Mouse (Mus musculus) liver, embryonic 16.5 days (tissue): ENCODE results near the gene Atxn7l2. TPM values are rescaled to one million over a fixed set of nuclear protein-coding genes. Genes with fewer than 3 reads are reported as not detected.

Experiments
- ATAC-seq: fragments of 200-750 bp; cut with Nextera tagmentation; 2 replicates; pipeline ENCODE4 v1.8.0; 2017; ENCODE audit warnings: low read depth, mild to moderate bottlenecking, moderate number of reproducible peaks, moderate library complexity
- H3K27ac ChIP-seq: fragments of 300-500 bp; sonication (generic); 2 replicates; pipeline ENCODE4 v1.5.1; 2014; ENCODE audit warnings: mild to moderate bottlenecking, low read length
- H3K27me3 ChIP-seq: fragments of 300-500 bp; sonication (generic); 2 replicates; pipeline ENCODE4 v1.6.1; 2014; ENCODE audit warnings: low read depth, low read length, mixed read lengths; ENCODE audit not compliant: control insufficient read depth, insufficient read depth
- H3K36me3 ChIP-seq: fragments of 300-500 bp; sonication (generic); 2 replicates; pipeline ENCODE4 v1.6.1; 2014; ENCODE audit warnings: mild to moderate bottlenecking; ENCODE audit not compliant: control insufficient read depth, insufficient read depth
- H3K4me1 ChIP-seq: fragments of 300-500 bp; sonication (generic); 2 replicates; pipeline ENCODE4 v1.6.1; 2014; ENCODE audit warnings: low read depth, low read length, mixed read lengths; ENCODE audit not compliant: control insufficient read depth
- H3K4me2 ChIP-seq: fragments of 300-500 bp; sonication (generic); 2 replicates; pipeline ENCODE4 v1.6.1; 2014; ENCODE audit warnings: low read depth, low read length, mixed read lengths
- H3K4me3 ChIP-seq: fragments of 300-500 bp; sonication (generic); 2 replicates; pipeline ENCODE4 v1.5.1; 2014; ENCODE audit warnings: low read depth, mild to moderate bottlenecking, low read length
- H3K9ac ChIP-seq: fragments of 300-500 bp; sonication (generic); 2 replicates; pipeline ENCODE4 v1.6.1; 2014; ENCODE audit warnings: low read depth, low read length
- H3K9me3 ChIP-seq: fragments of 300-500 bp; sonication (generic); replicated peaks from 2 replicates; pipeline ENCODE4 v1.6.1; 2016; ENCODE audit warnings: low read length; ENCODE audit not compliant: control insufficient read depth
- WGBS: fragments of 180-500 bp; shearing (Covaris S2); extraction: QIAGEN DNeasy Blood & Tissue Kit; methylation state at CpG from one replicate; pipeline ENCODE4 v1.1.7; 2014; ENCODE audit not compliant: insufficient replicate concordance; 5-methylcytosine and 5-hydroxymethylcytosine counted together
- polyA plus RNA-seq: library from polyadenylated mRNA; unstranded; fragments of >200 nt; fragmentation: Nextera tagmentation; extraction: Ambion mirVana; gene quantifications from 2 replicates; pipeline ENCODE4 v1.2.1, GENCODE M21; 2015

The Atxn7l2 gene
- polyA plus RNA-seq, 1 experiment from 2014 or later, result 2.1 TPM

- Histone ChIP-seq H3K9me3 (no peaks in the 10 kb centered on the region), H3K27ac (no peak overlapping the region), H3K9ac (no peak overlapping the region), H3K4me2 (no peak overlapping the region), H3K27me3 (no peaks in the 10 kb centered on the region), H3K4me1 (peaks cover 7% of the 10 kb centered on the region), H3K4me3 (no peak overlapping the region), H3K36me3 (no peaks in the 10 kb centered on the region)
- ATAC-seq, result no peak
- WGBS, result 68% methylated on average over 3 of the region's 3 CpGs
Observed at GRCm38 (mm10) chr3:108152290-108152689, 58.4 kb downstream of the Atxn7l2 start.

Other genes starting within 250 kb of the Atxn7l2 start
- gene Gstm3, start 241.7 kb downstream of the Atxn7l2 start, polyA plus RNA-seq, result 13.9 and 16.3 TPM in 2 replicates
- gene Gstm2, start 224.5 kb downstream of the Atxn7l2 start, polyA plus RNA-seq, result 6.9 and 10.4 TPM in 2 replicates
- gene Gstm1, start 193.0 kb downstream of the Atxn7l2 start, polyA plus RNA-seq, result 376 and 435 TPM in 2 replicates
- 16.8 and 17.0 TPM in 2 replicates for gene Gstm4, start 166.0 kb downstream of the Atxn7l2 start, polyA plus RNA-seq
- gene Ampd2, start 124.3 kb downstream of the Atxn7l2 start, polyA plus RNA-seq, result 76.4 and 79.6 TPM in 2 replicates
- 3.8 and 4.1 TPM in 2 replicates for gene Gnat2, start 118.1 kb downstream of the Atxn7l2 start, polyA plus RNA-seq
- gene Gnai3, start 64.8 kb downstream of the Atxn7l2 start, polyA plus RNA-seq, result 69.9 and 73.7 TPM in 2 replicates
- gene Gpr61, start 56.1 kb downstream of the Atxn7l2 start, polyA plus RNA-seq, result 0.02 TPM in 1 of 2 replicates, not detected in the other
- gene Amigo1, start 24.6 kb downstream of the Atxn7l2 start, polyA plus RNA-seq, result 0.61 and 0.64 TPM in 2 replicates
- 1.9 TPM in 2 replicates for gene Cyb561d1, start 9.7 kb downstream of the Atxn7l2 start, polyA plus RNA-seq
- 0.20 and 0.71 TPM in 2 replicates for gene Sypl2, start 15.7 kb upstream of the Atxn7l2 start, polyA plus RNA-seq
- 126 and 136 TPM in 2 replicates for gene Psma5, start 46.0 kb upstream of the Atxn7l2 start, polyA plus RNA-seq
- 1.8 and 2.5 TPM in 2 replicates for gene Sort1, start 73.1 kb upstream of the Atxn7l2 start, polyA plus RNA-seq
- 0.71 and 1.0 TPM in 2 replicates for gene Mybphl, start 154.0 kb upstream of the Atxn7l2 start, polyA plus RNA-seq
- gene Psrc1, start 172.9 kb upstream of the Atxn7l2 start, polyA plus RNA-seq, result 12.0 and 12.1 TPM in 2 replicates
- gene Celsr2, start 204.6 kb upstream of the Atxn7l2 start, polyA plus RNA-seq, result 0.08 and 0.30 TPM in 2 replicates
- gene Sars, start 234.3 kb upstream of the Atxn7l2 start, polyA plus RNA-seq, result 72.6 and 76.8 TPM in 2 replicates